Mouse (Mus musculus) embryonic facial prominence, embryonic 11.5 days (tissue): ENCODE results near the gene Wipf3. TPM values are rescaled to one million over a fixed set of nuclear protein-coding genes. Genes with fewer than 3 reads are reported as not detected.

Experiments
- ATAC-seq: fragments of 200-750 bp; cut with Nextera tagmentation; replicated peaks from 2 replicates; pipeline ENCODE4 v1.8.0; 2017; ENCODE audit warnings: low read depth; ENCODE audit not compliant: insufficient number of reproducible peaks, low FRiP score, low TSS enrichment
- DNase-seq: peaks from one replicate; pipeline ENCODE4 v3.0.0-alpha.2; 2015; ENCODE audit warnings: low spot score
- H3K27ac ChIP-seq: fragments of 300-500 bp; sonication (generic); replicated peaks from 2 replicates; pipeline ENCODE4 v1.5.1; 2014; ENCODE audit warnings: mild to moderate bottlenecking, low read depth, low read length, control low read depth
- H3K27me3 ChIP-seq: fragments of 300-500 bp; sonication (generic); 2 replicates; pipeline ENCODE4 v1.6.1; 2014; ENCODE audit warnings: mild to moderate bottlenecking, low read length, moderate library complexity, mixed read lengths; ENCODE audit not compliant: control insufficient read depth, insufficient read depth
- H3K36me3 ChIP-seq: fragments of 300-500 bp; sonication (generic); replicated peaks from 2 replicates; pipeline ENCODE4 v1.6.1; 2014; ENCODE audit warnings: low read depth, mild to moderate bottlenecking, low read length, moderate library complexity, mixed read lengths; ENCODE audit not compliant: control insufficient read depth, insufficient read depth
- H3K4me1 ChIP-seq: fragments of 300-500 bp; sonication (generic); 2 replicates; pipeline ENCODE4 v1.6.1; 2014; ENCODE audit warnings: low read length, mixed read lengths; ENCODE audit not compliant: control insufficient read depth, insufficient read depth
- H3K4me2 ChIP-seq: fragments of 300-500 bp; sonication (generic); 2 replicates; pipeline ENCODE4 v1.6.1; 2014; ENCODE audit warnings: low read depth, mild to moderate bottlenecking, control low read depth, low read length, moderate library complexity
- H3K4me3 ChIP-seq: fragments of 300-500 bp; sonication (generic); 2 replicates; pipeline ENCODE4 v1.5.1; 2014; ENCODE audit warnings: low read depth, low read length, control low read depth
- H3K9ac ChIP-seq: fragments of 300-500 bp; sonication (generic); replicated peaks from 2 replicates; pipeline ENCODE4 v1.6.1; 2014; ENCODE audit warnings: mild to moderate bottlenecking, control low read depth, low read length
- H3K9me3 ChIP-seq: fragments of 300-500 bp; sonication (generic); replicated peaks from 2 replicates; pipeline ENCODE4 v1.6.1; 2016; ENCODE audit warnings: mild to moderate bottlenecking, low read length, inconsistent platforms, mixed read lengths; ENCODE audit not compliant: control insufficient read depth
- WGBS: fragments of 180-500 bp; shearing (Covaris S2); extraction: QIAGEN DNeasy Blood & Tissue Kit; methylation state at CpG from one replicate; pipeline ENCODE4 v1.1.7; 2014; 5-methylcytosine and 5-hydroxymethylcytosine counted together
- polyA plus RNA-seq: library from polyadenylated mRNA; unstranded; fragments of >200 nt; fragmentation: Nextera tagmentation; extraction: Ambion mirVana; gene quantifications from 2 replicates; pipeline ENCODE4 v1.2.1, GENCODE M21; 2014

The Wipf3 gene
- polyA plus RNA-seq, 1 experiment from 2014 or later, result 0.90 TPM

DNA sequence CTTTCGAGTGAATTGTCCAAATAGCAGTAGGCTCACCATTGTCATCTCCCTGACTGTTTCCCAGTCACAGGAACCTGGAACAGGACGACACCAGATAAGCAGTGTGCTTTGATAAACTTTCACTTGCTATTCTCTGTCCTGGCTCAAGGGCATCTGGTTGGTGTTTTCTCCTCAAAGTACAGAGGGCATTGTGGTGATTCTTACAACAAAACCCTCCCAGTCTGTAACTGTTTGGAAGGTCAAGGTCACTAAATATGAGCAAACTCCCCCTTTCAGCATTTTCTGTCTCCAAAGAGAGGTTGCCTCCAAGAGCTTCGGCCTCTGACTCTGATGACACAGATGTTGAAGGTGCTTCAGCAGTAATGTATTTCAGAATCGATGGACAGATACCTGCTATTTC, 35.5 kb downstream of the Wipf3 start:
- Histone ChIP-seq H3K27me3 (no peaks in the 10 kb centered on the region), H3K4me1 (no peaks in the 10 kb centered on the region), H3K27ac (no peak overlapping the region), H3K4me3 (no peak overlapping the region), H3K9me3 (no peaks in the 10 kb centered on the region), H3K4me2 (no peak overlapping the region), H3K36me3 (no peaks in the 10 kb centered on the region), H3K9ac (no peak overlapping the region)
- ATAC-seq, result no peak
- WGBS, result 81% methylated on average over 4 of the region's 4 CpGs
- no peak for DNase-seq

DNA sequence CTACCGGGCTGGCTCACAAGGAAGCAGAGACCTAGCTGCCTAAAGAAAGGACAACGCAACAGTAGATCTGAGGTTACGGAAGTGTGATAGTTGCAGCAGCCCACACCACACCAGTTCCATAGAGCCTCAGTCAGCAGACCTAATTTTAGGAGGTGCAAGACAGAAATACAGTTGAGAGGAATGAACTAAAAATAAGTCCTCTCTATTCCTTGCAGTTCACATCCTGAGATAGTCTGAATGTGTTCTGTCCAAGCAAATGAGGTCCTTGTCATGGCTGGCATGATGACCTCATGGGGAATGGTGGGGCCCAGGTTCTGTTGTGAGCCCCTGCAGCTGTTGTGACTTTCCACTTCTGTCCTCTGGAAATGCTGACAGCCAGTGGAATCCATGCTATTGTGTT, 38.0 kb downstream of the Wipf3 start:
- H3K4me1 ChIP-seq, result no peaks in the 10 kb centered on the region
- H3K27ac ChIP-seq, result no peak overlapping the region
- no peak overlapping the region for H3K4me3 ChIP-seq
- no peaks in the 10 kb centered on the region for H3K9me3 ChIP-seq
- H3K36me3 ChIP-seq, result no peaks in the 10 kb centered on the region
- 95% methylated on average over 3 of the region's 3 CpGs for WGBS
- H3K27me3 ChIP-seq, result no peaks in the 10 kb centered on the region
- DNase-seq (no peak), ATAC-seq (no peak)
- H3K9ac ChIP-seq, result no peak overlapping the region
- H3K4me2 ChIP-seq, result no peak overlapping the region

DNA sequence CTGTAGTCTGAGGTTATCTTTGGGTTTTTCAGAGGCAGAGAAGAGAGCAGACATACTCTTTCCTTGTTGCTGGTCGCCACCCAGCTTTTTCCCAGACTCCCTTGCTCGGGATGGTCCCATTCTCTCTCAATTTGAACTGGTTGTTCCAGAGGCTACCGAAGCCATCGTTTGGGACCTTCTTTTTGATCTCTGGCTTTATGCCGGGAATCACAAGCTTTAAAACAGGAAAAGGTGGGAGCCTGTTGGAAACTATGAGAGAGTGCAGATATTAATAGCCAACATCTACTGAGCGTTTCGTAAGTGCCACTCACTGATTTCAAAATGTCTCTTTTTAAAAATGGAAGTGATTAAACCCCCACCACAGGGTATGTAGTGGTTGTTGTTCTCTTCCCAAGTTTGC, 42.5 kb downstream of the Wipf3 start:
- no peak for DNase-seq
- H3K4me1 ChIP-seq, result no peaks in the 10 kb centered on the region
- no peak overlapping the region for H3K9ac ChIP-seq
- H3K36me3 ChIP-seq, result no peaks in the 10 kb centered on the region
- H3K9me3 ChIP-seq, result no peaks in the 10 kb centered on the region
- no peak for ATAC-seq
- H3K27me3 ChIP-seq, result no peaks in the 10 kb centered on the region
- no peak overlapping the region for H3K27ac ChIP-seq
- 88% methylated on average over 7 of the region's 7 CpGs for WGBS
- H3K4me3 ChIP-seq, result no peak overlapping the region
- H3K4me2 ChIP-seq, result no peak overlapping the region

DNA sequence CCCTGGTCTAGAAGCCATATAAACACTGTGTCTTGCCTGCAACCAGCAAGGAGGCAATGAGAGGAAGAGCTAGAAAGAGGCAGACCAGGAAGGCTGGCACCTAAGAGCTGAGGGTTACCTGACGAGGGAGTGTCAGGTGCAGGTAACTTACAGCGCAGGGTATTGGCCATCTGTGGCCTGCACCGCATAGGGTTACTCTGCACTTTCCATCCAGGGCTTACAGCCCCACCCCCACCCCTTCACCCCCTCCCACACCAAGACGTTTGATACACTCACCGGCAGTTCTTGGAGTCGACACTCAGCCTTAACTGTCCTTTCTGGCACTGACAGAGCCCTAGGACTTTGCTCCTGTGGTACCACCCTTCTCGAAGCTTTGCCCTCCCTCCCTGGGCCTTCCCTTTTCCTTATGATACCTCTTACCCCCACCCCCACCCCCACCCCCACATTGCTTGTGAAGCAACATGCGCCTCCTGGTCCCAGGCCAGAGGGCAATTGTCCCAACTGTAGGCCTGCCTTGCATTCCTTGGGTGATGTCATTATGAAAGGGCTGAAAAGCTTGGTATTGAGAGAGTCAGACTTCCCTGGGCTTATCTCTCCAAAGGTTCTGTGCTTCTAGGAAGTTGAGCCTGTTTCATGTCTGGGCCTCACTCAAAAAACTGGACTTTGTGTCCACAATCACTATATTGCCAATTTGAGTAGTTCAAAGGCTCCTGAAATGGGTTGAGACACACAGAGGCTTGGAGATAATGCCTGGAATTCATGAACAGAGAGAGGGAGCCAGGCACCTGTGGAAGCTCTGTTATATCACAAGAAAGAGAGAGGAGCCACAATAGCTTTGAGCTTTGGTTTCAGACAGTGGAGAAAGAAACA, 43.7 kb downstream of the Wipf3 start:
- 70% methylated on average over 8 of the region's 8 CpGs for WGBS
- DNase-seq (no peak), ATAC-seq (no peak)
- no peaks in the 10 kb centered on the region for H3K4me1 ChIP-seq
- no peak overlapping the region for H3K9ac ChIP-seq
- no peaks in the 10 kb centered on the region for H3K9me3 ChIP-seq
- no peak overlapping the region for H3K4me2 ChIP-seq
- H3K4me3 ChIP-seq, result no peak overlapping the region
- H3K36me3 ChIP-seq, result no peaks in the 10 kb centered on the region
- no peaks in the 10 kb centered on the region for H3K27me3 ChIP-seq
- no peak overlapping the region for H3K27ac ChIP-seq

DNA sequence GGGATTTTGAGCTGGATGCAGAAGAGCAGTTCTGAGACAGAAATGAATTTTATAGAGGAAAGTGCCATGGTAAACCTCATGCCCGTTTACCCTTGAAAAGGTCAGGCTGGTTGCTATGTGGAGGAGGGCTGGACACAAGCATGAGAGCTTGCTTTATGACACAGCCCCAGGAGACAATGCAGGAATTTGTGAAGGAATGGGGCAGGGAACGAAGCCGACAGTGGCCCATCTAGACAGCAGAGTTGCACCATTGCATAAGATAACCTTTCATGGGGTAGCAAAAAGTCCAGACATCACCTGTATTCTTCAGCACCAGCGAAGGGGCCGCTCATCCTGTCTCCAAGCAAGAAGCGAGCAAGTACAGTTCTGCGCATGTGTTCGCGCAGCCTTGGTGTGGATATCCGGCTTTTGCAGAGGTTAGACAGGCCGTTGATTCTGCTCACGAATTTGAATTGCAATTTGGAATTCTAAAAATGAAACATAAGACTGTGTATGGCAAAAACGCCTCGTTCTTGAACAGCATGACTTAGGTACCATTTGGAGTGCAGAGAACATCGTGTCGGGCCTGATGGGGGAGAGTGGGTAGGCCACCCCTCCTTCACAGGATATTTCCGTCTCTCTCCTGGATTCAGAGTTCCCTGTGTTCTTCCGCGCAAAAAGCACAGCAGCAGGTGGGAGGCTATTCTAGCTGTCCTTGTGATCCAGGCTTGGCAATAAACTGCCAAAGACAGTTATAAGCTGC, 46.7 kb downstream of the Wipf3 start:
- DNase-seq, result no peak
- H3K36me3 ChIP-seq, result no peaks in the 10 kb centered on the region

DNA sequence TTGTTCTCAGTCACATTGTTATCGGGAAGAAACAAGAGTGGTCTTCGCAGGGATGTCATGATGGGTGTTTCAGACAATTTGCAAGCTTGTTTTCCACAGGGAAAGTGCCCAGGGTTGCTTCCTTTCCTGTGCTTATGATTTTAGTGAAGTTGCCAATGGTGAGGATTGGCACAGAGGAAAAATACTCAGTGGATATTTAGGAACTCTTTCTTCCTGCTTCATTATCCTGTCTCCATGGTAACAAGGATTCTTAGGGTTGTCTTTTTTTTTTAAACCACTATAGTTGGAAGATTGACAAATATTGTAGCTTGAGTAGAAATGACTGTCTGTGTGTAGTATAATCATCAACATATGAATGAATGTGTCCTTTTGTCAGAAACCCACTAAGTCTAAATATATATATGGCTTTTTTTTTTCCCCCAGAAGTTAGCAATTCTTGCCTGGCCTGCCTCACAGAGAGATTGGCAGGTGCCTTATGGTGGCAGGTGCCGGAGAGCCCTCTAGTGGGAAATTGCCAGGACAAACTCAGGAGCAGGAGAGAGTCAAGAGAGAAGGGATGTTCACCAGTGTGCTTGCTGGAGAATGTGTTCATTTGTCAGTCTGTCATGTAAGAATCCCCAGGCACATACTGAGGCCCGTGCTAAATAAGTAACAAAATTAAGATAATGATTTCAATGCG, 49.4 kb downstream of the Wipf3 start:
- no peak for ATAC-seq
- DNase-seq, result no peak
- Histone ChIP-seq H3K4me3 (no peak overlapping the region), H3K4me2 (no peak overlapping the region), H3K36me3 (no peaks in the 10 kb centered on the region), H3K27me3 (no peaks in the 10 kb centered on the region), H3K9me3 (no peaks in the 10 kb centered on the region), H3K9ac (no peak overlapping the region), H3K4me1 (no peaks in the 10 kb centered on the region), H3K27ac (no peak overlapping the region)
- WGBS, result 66% methylated on average over 5 of the region's 5 CpGs

More for the DNA sequence above, 46.7 kb downstream of the Wipf3 start:
- 85% methylated on average over 19 of the region's 19 CpGs for WGBS
- no peaks in the 10 kb centered on the region for H3K4me1 ChIP-seq
- H3K9me3 ChIP-seq, result no peaks in the 10 kb centered on the region
- no peak for ATAC-seq
- H3K9ac ChIP-seq, result no peak overlapping the region
- H3K4me2 ChIP-seq, result no peak overlapping the region
- H3K27me3 ChIP-seq, result no peaks in the 10 kb centered on the region
- no peak overlapping the region for H3K27ac ChIP-seq
- no peak overlapping the region for H3K4me3 ChIP-seq

DNA sequence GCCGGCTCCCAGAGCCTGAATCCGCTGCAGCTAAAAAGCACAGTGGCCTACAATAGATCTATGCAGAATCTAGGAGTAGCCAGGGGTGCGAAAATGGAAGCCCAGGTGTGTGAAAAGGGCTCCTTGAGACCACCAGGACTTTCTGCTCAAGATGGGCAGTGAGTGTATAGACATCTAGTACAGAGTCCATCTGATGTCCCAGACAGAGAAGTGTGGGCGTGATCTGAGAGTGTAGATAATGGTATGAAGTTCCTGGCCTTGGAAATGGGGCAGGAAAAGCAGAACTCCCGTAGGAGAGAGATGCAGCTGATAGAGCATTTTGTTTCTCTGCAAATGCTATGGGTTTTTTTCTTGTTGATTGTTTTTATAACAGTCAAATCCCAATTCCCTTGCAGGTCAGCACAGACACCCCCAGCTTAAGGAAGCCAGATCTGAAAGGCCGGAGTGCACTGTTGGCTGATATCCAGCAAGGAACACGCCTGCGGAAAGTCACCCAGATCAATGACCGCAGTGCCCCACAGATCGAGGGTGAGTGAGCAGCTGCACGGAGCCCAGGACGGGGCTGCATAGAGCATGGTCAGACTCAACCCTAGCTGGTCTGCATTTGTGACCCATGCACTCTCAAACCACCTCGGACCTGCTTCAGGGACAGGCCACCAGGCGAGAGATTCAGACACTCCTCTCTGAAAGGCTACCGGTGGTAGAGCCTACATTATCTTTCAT, 52.1 kb downstream of the Wipf3 start:
- H3K4me2 ChIP-seq, result no peak overlapping the region
- H3K27me3 ChIP-seq, result no peaks in the 10 kb centered on the region; the same call in 1 of the 2 replicates
- H3K9me3 ChIP-seq, result no peaks in the 10 kb centered on the region
- ATAC-seq (no peak), DNase-seq (no peak)
- 84% methylated on average over 15 of the region's 15 CpGs for WGBS
- no peak overlapping the region for H3K4me3 ChIP-seq
- H3K27ac ChIP-seq, result no peak overlapping the region
- no peaks in the 10 kb centered on the region for H3K36me3 ChIP-seq
- H3K4me1 ChIP-seq, result no peaks in the 10 kb centered on the region; the same call in 1 of the 2 replicates
- no peak overlapping the region for H3K9ac ChIP-seq
